Mouse (Mus musculus) liver, embryonic 11.5 days (tissue): ENCODE results near the gene Pik3cd. TPM values are rescaled to one million over a fixed set of nuclear protein-coding genes. Genes with fewer than 3 reads are reported as not detected.

ENCODE experiments used
- ATAC-seq: fragments of 200-750 bp; cut with Nextera tagmentation; replicated peaks from 2 replicates; pipeline ENCODE4 v1.8.0; 2017; ENCODE audit warnings: moderate number of reproducible peaks, mild to moderate bottlenecking, moderate TSS enrichment, moderate library complexity; ENCODE audit not compliant: low FRiP score
- DNase-seq: peaks from one replicate; pipeline ENCODE4 v3.0.0-alpha.2; 2017; ENCODE audit warnings: low spot score
- H3K27ac ChIP-seq: fragments of 300-500 bp; sonication (generic); 2 replicates; pipeline ENCODE4 v1.5.1; 2014; ENCODE audit warnings: mild to moderate bottlenecking, low read depth, low read length, control low read depth
- H3K27me3 ChIP-seq: fragments of 300-500 bp; sonication (generic); replicated peaks from 2 replicates; pipeline ENCODE4 v1.6.1; 2014; ENCODE audit warnings: low read length, mixed read lengths; ENCODE audit not compliant: control insufficient read depth, insufficient read depth
- H3K36me3 ChIP-seq: fragments of 300-500 bp; sonication (generic); 2 replicates; pipeline ENCODE4 v1.6.1; 2014; ENCODE audit warnings: mild to moderate bottlenecking, low read length, moderate library complexity, mixed read lengths; ENCODE audit not compliant: control insufficient read depth, insufficient read depth
- H3K4me1 ChIP-seq: fragments of 300-500 bp; sonication (generic); replicated peaks from 2 replicates; pipeline ENCODE4 v1.6.1; 2014; ENCODE audit warnings: low read length, mixed read lengths; ENCODE audit not compliant: control insufficient read depth, insufficient read depth
- H3K4me2 ChIP-seq: fragments of 300-500 bp; sonication (generic); 2 replicates; pipeline ENCODE4 v1.6.1; 2014; ENCODE audit warnings: mild to moderate bottlenecking, control low read depth, moderate library complexity
- H3K4me3 ChIP-seq: fragments of 300-500 bp; sonication (generic); 2 replicates; pipeline ENCODE4 v1.5.1; 2014; ENCODE audit warnings: low read depth, low read length, control low read depth
- H3K9ac ChIP-seq: fragments of 300-500 bp; sonication (generic); 2 replicates; pipeline ENCODE4 v1.6.1; 2014; ENCODE audit warnings: low read depth, low read length, control low read depth
- H3K9me3 ChIP-seq: fragments of 300-500 bp; sonication (generic); 2 replicates; pipeline ENCODE4 v1.6.1; 2016; ENCODE audit warnings: low read length, inconsistent platforms, mixed read lengths; ENCODE audit not compliant: control insufficient read depth
- WGBS: fragments of 180-500 bp; shearing (Covaris S2); extraction: QIAGEN DNeasy Blood & Tissue Kit; methylation state at CpG from one replicate; pipeline ENCODE4 v1.1.7; 2014; 5-methylcytosine and 5-hydroxymethylcytosine counted together
- polyA plus RNA-seq: library from polyadenylated mRNA; unstranded; fragments of >200 nt; fragmentation: Nextera tagmentation; extraction: Ambion mirVana; gene quantifications from 2 replicates; pipeline ENCODE4 v1.2.1, GENCODE M21; 2014

The Pik3cd gene
- polyA plus RNA-seq, 1 experiment from 2014 or later = 12.6 TPM

GRCm38 (mm10) chr4:149737383-149738324 is 35.3 kb upstream of the Pik3cd start, which contains the start of gene Tmem201:
Tmem201 (minus strand) TSS chr4:149738044.
- ATAC-seq (peak; percentile 90), DNase-seq (peak; percentile 92)
- H3K36me3 ChIP-seq = 0 out of 2 replicates have a peak, but pooled peaks cover 3% of the 10 kb centered on the region
- WGBS = under 1% methylated on average over 78 of the region's 97 CpGs
- H3K4me2 ChIP-seq = peak within 1 kb of the TSS; percentile 97
- peaks cover 37% of the 10 kb centered on the region for H3K4me1 ChIP-seq
- H3K4me3 ChIP-seq = peak within 1 kb of the TSS; percentile 88
- H3K9ac ChIP-seq = peak within 1 kb of the TSS; percentile 85
- H3K27me3 ChIP-seq = no peaks in the 10 kb centered on the region
- H3K9me3 ChIP-seq = no peaks in the 10 kb centered on the region
- H3K27ac ChIP-seq = peak within 1 kb of the TSS; percentile 76

- H3K4me3 ChIP-seq = peak overlapping the region; percentile 88
- H3K4me1 ChIP-seq = peaks cover 41% of the 10 kb centered on the region
- no peaks in the 10 kb centered on the region for H3K9me3 ChIP-seq
- no peaks in the 10 kb centered on the region for H3K27me3 ChIP-seq
- WGBS = 29% methylated on average over 4 of the region's 4 CpGs
- no peak for ATAC-seq
- H3K9ac ChIP-seq = peak overlapping the region; percentile 85
- no peak overlapping the region for H3K27ac ChIP-seq
- peak overlapping the region; percentile 97 for H3K4me2 ChIP-seq
- DNase-seq = no peak
- H3K36me3 ChIP-seq = 0 out of 2 replicates have a peak, but pooled peaks cover 3% of the 10 kb centered on the region
Measured at GRCm38 (mm10) chr4:149736581-149736980, 34.2 kb upstream of the Pik3cd start.

GRCm38 (mm10) chr4:149735624-149736250 is 33.4 kb upstream of the Pik3cd start:
- Histone ChIP-seq H3K4me3 (no peak overlapping the region), H3K4me2 (peak overlapping the region; percentile 97), H3K27me3 (no peaks in the 10 kb centered on the region), H3K27ac (no peak overlapping the region), H3K9me3 (no peaks in the 10 kb centered on the region), H3K4me1 (peaks cover 41% of the 10 kb centered on the region), H3K36me3 (peaks cover 7% of the 10 kb centered on the region), H3K9ac (no peak overlapping the region)
- DNase-seq (no peak), ATAC-seq (no peak)
- 80% methylated on average over 5 of the region's 5 CpGs for WGBS

GRCm38 (mm10) chr4:149734730-149735475 is 32.5 kb upstream of the Pik3cd start:
- no peaks in the 10 kb centered on the region for H3K9me3 ChIP-seq
- 81% methylated on average over 10 of the region's 10 CpGs for WGBS
- H3K27me3 ChIP-seq = no peaks in the 10 kb centered on the region
- no peak overlapping the region for H3K4me3 ChIP-seq
- peaks cover 12% of the 10 kb centered on the region for H3K36me3 ChIP-seq
- H3K9ac ChIP-seq = no peak overlapping the region
- peaks cover 41% of the 10 kb centered on the region for H3K4me1 ChIP-seq
- no peak overlapping the region for H3K27ac ChIP-seq
- DNase-seq = no peak
- H3K4me2 ChIP-seq = no peak overlapping the region
- ATAC-seq = no peak

- DNase-seq (no peak), ATAC-seq (no peak)
- 84% methylated on average over 6 of the region's 6 CpGs for WGBS
- no peaks in the 10 kb centered on the region for H3K27me3 ChIP-seq
- no peak overlapping the region for H3K27ac ChIP-seq
- H3K4me2 ChIP-seq = no peak overlapping the region
- no peaks in the 10 kb centered on the region for H3K9me3 ChIP-seq
- peaks cover 18% of the 10 kb centered on the region for H3K36me3 ChIP-seq
- H3K9ac ChIP-seq = no peak overlapping the region
- H3K4me1 ChIP-seq = peaks cover 44% of the 10 kb centered on the region
- H3K4me3 ChIP-seq = no peak overlapping the region
Measured at GRCm38 (mm10) chr4:149734246-149734645, 31.9 kb upstream of the Pik3cd start.

- Histone ChIP-seq H3K36me3 (peaks cover 21% of the 10 kb centered on the region), H3K9ac (no peak overlapping the region), H3K4me1 (peaks cover 44% of the 10 kb centered on the region), H3K4me3 (no peak overlapping the region), H3K9me3 (no peaks in the 10 kb centered on the region), H3K27ac (no peak overlapping the region), H3K4me2 (no peak overlapping the region; the same call in 1 of the 2 replicates), H3K27me3 (no peaks in the 10 kb centered on the region)
- DNase-seq (no peak), ATAC-seq (no peak)
- 67% methylated on average over 6 of the region's 6 CpGs for WGBS
Measured at GRCm38 (mm10) chr4:149733748-149734147, 31.4 kb upstream of the Pik3cd start.

GRCm38 (mm10) chr4:149732800-149733199 is 30.4 kb upstream of the Pik3cd start:
- Histone ChIP-seq H3K27me3 (no peaks in the 10 kb centered on the region), H3K9ac (no peak overlapping the region), H3K4me2 (no peak overlapping the region), H3K4me3 (no peak overlapping the region), H3K36me3 (peaks cover 26% of the 10 kb centered on the region), H3K4me1 (peaks cover 44% of the 10 kb centered on the region), H3K9me3 (no peaks in the 10 kb centered on the region), H3K27ac (no peak overlapping the region)
- WGBS = 52% methylated on average over 10 of the region's 10 CpGs
- ATAC-seq = no peak
- no peak for DNase-seq

- Histone ChIP-seq H3K36me3 (peaks cover 30% of the 10 kb centered on the region), H3K27me3 (no peaks in the 10 kb centered on the region), H3K9me3 (no peaks in the 10 kb centered on the region), H3K27ac (no peak overlapping the region), H3K4me2 (no peak overlapping the region), H3K4me3 (no peak overlapping the region), H3K4me1 (peaks cover 44% of the 10 kb centered on the region), H3K9ac (0 out of 2 replicates have a peak overlapping the region, but pooled peaks have one; percentile 1)
- WGBS = 87% methylated on average over 3 of the region's 3 CpGs
- ATAC-seq = no peak
- DNase-seq = no peak
Measured at GRCm38 (mm10) chr4:149732313-149732712, 29.9 kb upstream of the Pik3cd start.
